Mouse (Mus musculus) midbrain, embryonic 11.5 days (tissue): Measurements from ENCODE around the gene Flrt1. TPM values are rescaled to one million over a fixed set of nuclear protein-coding genes. Genes with fewer than 3 reads are reported as not detected.

Source experiments
- ATAC-seq: fragments of 200-750 bp; cut with Nextera tagmentation; 2 replicates; pipeline ENCODE4 v1.8.0; 2017; ENCODE audit warnings: moderate TSS enrichment, moderate library complexity; ENCODE audit not compliant: low FRiP score
- DNase-seq: peaks from one replicate; pipeline ENCODE4 v3.0.0; 2015; ENCODE audit warnings: low spot score; ENCODE audit errors: missing footprints
- H3K27ac ChIP-seq: fragments of 300-500 bp; sonication (generic); 2 replicates; pipeline ENCODE4 v1.5.1; 2014; ENCODE audit warnings: low read depth, low read length
- H3K27me3 ChIP-seq: fragments of 300-500 bp; sonication (generic); 2 replicates; pipeline ENCODE4 v1.6.1; 2014; ENCODE audit warnings: mild to moderate bottlenecking, low read length, moderate library complexity, mixed read lengths; ENCODE audit not compliant: control insufficient read depth, insufficient read depth
- H3K36me3 ChIP-seq: fragments of 300-500 bp; sonication (generic); 2 replicates; pipeline ENCODE4 v1.6.1; 2014; ENCODE audit warnings: mild to moderate bottlenecking, low read length, moderate library complexity, mixed read lengths; ENCODE audit not compliant: control insufficient read depth, insufficient read depth
- H3K4me1 ChIP-seq: fragments of 300-500 bp; sonication (generic); 2 replicates; pipeline ENCODE4 v1.6.1; 2014; ENCODE audit warnings: low read length; ENCODE audit not compliant: control insufficient read depth, insufficient read depth
- H3K4me2 ChIP-seq: fragments of 300-500 bp; sonication (generic); 2 replicates; pipeline ENCODE4 v1.6.1; 2014; ENCODE audit warnings: mild to moderate bottlenecking, moderate library complexity
- H3K4me3 ChIP-seq: fragments of 300-500 bp; sonication (generic); 2 replicates; pipeline ENCODE4 v1.5.1; 2014; ENCODE audit warnings: low read depth, low read length
- H3K9ac ChIP-seq: fragments of 300-500 bp; sonication (generic); 2 replicates; pipeline ENCODE4 v1.6.1; 2014; ENCODE audit warnings: low read length
- H3K9me3 ChIP-seq: fragments of 300-500 bp; sonication (generic); 2 replicates; pipeline ENCODE4 v1.6.1; 2016; ENCODE audit warnings: low read length; ENCODE audit not compliant: control insufficient read depth
- WGBS: fragments of 180-500 bp; shearing (Covaris S2); extraction: QIAGEN DNeasy Blood & Tissue Kit; methylation state at CpG from one replicate; pipeline ENCODE4 v1.1.7; 2014; 5-methylcytosine and 5-hydroxymethylcytosine counted together
- polyA plus RNA-seq: library from polyadenylated mRNA; unstranded; fragments of >200 nt; fragmentation: Nextera tagmentation; extraction: Ambion mirVana; gene quantifications from 2 replicates; pipeline ENCODE4 v1.2.1, GENCODE M21; 2014

Gene Flrt1
- polyA plus RNA-seq, 1 experiment from 2014 or later, result 8.2 TPM

- peak overlapping the region; percentile 16; the same call in 1 of the 2 replicates for H3K4me3 ChIP-seq
- peaks cover 14% of the 10 kb centered on the region for H3K27me3 ChIP-seq
- DNase-seq (no peak), ATAC-seq (no peak)
- peaks cover 45% of the 10 kb centered on the region for H3K4me1 ChIP-seq
- peak overlapping the region; percentile 50; the same call in 1 of the 2 replicates for H3K4me2 ChIP-seq
- no peaks in the 10 kb centered on the region for H3K36me3 ChIP-seq
- WGBS, result 83% methylated on average over 3 of the region's 3 CpGs
- no peak overlapping the region for H3K27ac ChIP-seq
- no peaks in the 10 kb centered on the region for H3K9me3 ChIP-seq
- H3K9ac ChIP-seq, result no peak overlapping the region
These were observed 38.9 kb upstream of the Flrt1 start for GRCm38 (mm10) chr19:7144458-7144857.

GRCm38 (mm10) chr19:7143854-7144253 lies 38.3 kb upstream of the Flrt1 start:
- DNase-seq, result peak; percentile 93
- Histone ChIP-seq H3K9me3 (no peaks in the 10 kb centered on the region), H3K4me3 (peak overlapping the region; percentile 16; the same call in 1 of the 2 replicates), H3K27ac (no peak overlapping the region), H3K4me2 (peak overlapping the region; percentile 50), H3K9ac (peak overlapping the region; percentile 61), H3K36me3 (no peaks in the 10 kb centered on the region), H3K4me1 (peaks cover 41% of the 10 kb centered on the region), H3K27me3 (peaks cover 14% of the 10 kb centered on the region)
- ATAC-seq, result peak; percentile 79
- under 1% methylated on average over 20 of the region's 20 CpGs for WGBS

GRCm38 (mm10) chr19:7142207-7142915 lies 36.8 kb upstream of the Flrt1 start:
- Histone ChIP-seq H3K27me3 (peaks cover 14% of the 10 kb centered on the region), H3K9me3 (no peaks in the 10 kb centered on the region), H3K4me2 (no peak overlapping the region), H3K27ac (no peak overlapping the region), H3K36me3 (no peaks in the 10 kb centered on the region), H3K9ac (no peak overlapping the region), H3K4me3 (no peak overlapping the region), H3K4me1 (peaks cover 36% of the 10 kb centered on the region)
- DNase-seq, result no peak
- ATAC-seq, result no peak
- WGBS, result 54% methylated on average over 5 of the region's 5 CpGs

- peak overlapping the region; percentile 18; the same call in 1 of the 2 replicates for H3K9ac ChIP-seq
- no peak overlapping the region for H3K4me2 ChIP-seq
- H3K36me3 ChIP-seq, result no peaks in the 10 kb centered on the region
- H3K4me3 ChIP-seq, result no peak overlapping the region
- H3K9me3 ChIP-seq, result no peaks in the 10 kb centered on the region
- DNase-seq (no peak), ATAC-seq (no peak)
- 46% methylated on average over 12 of the region's 12 CpGs for WGBS
- H3K27me3 ChIP-seq, result peaks cover 12% of the 10 kb centered on the region
- H3K27ac ChIP-seq, result peak overlapping the region; percentile 51
- H3K4me1 ChIP-seq, result peaks cover 48% of the 10 kb centered on the region
These were observed 35.4 kb upstream of the Flrt1 start for GRCm38 (mm10) chr19:7140856-7141421.

- peak overlapping the region; percentile 33 for H3K9ac ChIP-seq
- H3K4me1 ChIP-seq, result peaks cover 54% of the 10 kb centered on the region
- H3K4me3 ChIP-seq, result no peak overlapping the region
- no peaks in the 10 kb centered on the region for H3K36me3 ChIP-seq
- H3K4me2 ChIP-seq, result no peak overlapping the region
- WGBS, result 68% methylated on average over 6 of the region's 6 CpGs
- peak overlapping the region; percentile 21; the same call in 1 of the 2 replicates for H3K27ac ChIP-seq
- peaks cover 8% of the 10 kb centered on the region for H3K27me3 ChIP-seq
- H3K9me3 ChIP-seq, result no peaks in the 10 kb centered on the region
- DNase-seq (no peak), ATAC-seq (no peak)
These were observed 34.8 kb upstream of the Flrt1 start for GRCm38 (mm10) chr19:7140373-7140772.

- Histone ChIP-seq H3K9me3 (no peaks in the 10 kb centered on the region), H3K4me3 (no peak overlapping the region), H3K9ac (no peak overlapping the region), H3K4me1 (peaks cover 64% of the 10 kb centered on the region), H3K27me3 (peaks cover under 1% of the 10 kb centered on the region; the same call in 1 of the 2 replicates), H3K27ac (no peak overlapping the region), H3K36me3 (no peaks in the 10 kb centered on the region), H3K4me2 (no peak overlapping the region)
- no peak for ATAC-seq
- no peak for DNase-seq
- WGBS, result 79% methylated on average over 4 of the region's 4 CpGs
These were observed 33.8 kb upstream of the Flrt1 start for GRCm38 (mm10) chr19:7139321-7139720.

DNA sequence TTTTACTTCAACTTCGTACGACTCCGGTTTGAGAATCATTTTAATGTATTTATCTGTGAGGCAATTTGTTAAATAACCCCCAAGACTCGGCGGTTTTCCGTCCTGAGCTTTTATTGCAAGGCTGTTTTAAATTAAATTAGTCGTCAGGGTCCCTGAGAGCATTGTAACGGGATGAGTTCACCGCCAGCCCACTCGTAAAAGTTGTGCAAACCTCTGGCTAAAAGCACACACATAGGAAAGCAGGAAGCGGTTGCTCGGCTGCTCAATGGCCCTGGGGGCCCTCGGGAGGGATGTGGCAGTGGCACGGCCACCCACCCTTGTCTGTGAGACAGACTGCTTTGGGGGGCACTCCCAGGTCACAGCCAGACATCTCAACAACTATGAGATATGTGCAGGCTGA lies 32.8 kb upstream of the Flrt1 start:
- no peaks in the 10 kb centered on the region for H3K36me3 ChIP-seq
- H3K9me3 ChIP-seq, result no peaks in the 10 kb centered on the region
- peaks cover 66% of the 10 kb centered on the region for H3K4me1 ChIP-seq
- 67% methylated on average over 14 of the region's 14 CpGs for WGBS
- no peak overlapping the region for H3K9ac ChIP-seq
- H3K27ac ChIP-seq, result no peak overlapping the region; the same call in 1 of the 2 replicates
- no peak overlapping the region for H3K4me3 ChIP-seq
- ATAC-seq, result no peak
- DNase-seq, result no peak
- H3K27me3 ChIP-seq, result peaks cover 3% of the 10 kb centered on the region; the same call in 1 of the 2 replicates
- H3K4me2 ChIP-seq, result no peak overlapping the region

DNA sequence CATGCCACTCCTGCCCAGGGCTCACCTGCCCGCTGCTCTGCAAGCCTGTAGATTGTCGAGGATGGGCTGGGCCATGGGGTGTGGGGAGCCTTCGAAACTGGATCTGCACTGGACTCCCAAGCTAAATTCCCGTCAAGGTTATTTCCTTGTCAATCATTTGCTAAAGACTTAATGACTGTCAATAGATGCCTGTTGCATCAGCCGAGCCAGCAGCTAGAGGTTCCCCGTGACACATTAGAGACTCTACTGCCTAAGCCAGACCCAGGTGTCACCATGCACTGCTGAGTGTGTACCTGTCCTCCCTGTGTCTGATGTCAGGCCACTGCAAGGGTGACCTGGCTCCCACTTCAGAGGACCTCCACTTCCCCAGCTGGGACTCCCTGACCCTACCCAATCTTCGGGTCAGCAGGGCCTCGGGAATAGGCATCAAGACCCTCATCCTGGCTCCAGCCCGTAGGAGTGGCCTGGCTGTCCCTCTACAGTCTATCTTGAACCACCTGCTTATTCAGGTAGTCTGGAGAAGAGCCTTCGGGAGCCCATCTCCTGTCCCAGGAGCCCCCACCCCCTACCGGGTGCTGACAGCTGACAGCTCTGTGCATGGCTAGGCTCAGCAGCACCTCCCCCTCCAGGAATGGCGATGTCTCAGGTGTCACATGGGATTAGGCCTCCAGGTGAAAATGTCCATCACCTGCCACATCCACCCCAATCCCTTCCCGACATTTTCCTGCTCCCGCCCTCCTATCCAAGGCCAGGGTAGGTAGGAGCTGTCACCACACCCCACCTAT lies 31.4 kb upstream of the Flrt1 start:
- no peak for DNase-seq
- Histone ChIP-seq H3K36me3 (no peaks in the 10 kb centered on the region), H3K4me1 (peaks cover 71% of the 10 kb centered on the region), H3K9me3 (no peaks in the 10 kb centered on the region), H3K27ac (no peak overlapping the region), H3K4me3 (no peak overlapping the region), H3K27me3 (peaks cover 5% of the 10 kb centered on the region; the same call in 1 of the 2 replicates), H3K9ac (no peak overlapping the region), H3K4me2 (no peak overlapping the region)
- ATAC-seq, result no peak
- WGBS, result 35% methylated on average over 14 of the region's 14 CpGs
